Mouse (Mus musculus): ENCODE results near the gene Strn3. TPM values are rescaled to one million over a fixed set of nuclear protein-coding genes. Genes with fewer than 3 reads are reported as not detected.

The Strn3 gene
- polyA plus RNA-seq, 1 experiment from 2014 or later = 46.3 TPM

DNA sequence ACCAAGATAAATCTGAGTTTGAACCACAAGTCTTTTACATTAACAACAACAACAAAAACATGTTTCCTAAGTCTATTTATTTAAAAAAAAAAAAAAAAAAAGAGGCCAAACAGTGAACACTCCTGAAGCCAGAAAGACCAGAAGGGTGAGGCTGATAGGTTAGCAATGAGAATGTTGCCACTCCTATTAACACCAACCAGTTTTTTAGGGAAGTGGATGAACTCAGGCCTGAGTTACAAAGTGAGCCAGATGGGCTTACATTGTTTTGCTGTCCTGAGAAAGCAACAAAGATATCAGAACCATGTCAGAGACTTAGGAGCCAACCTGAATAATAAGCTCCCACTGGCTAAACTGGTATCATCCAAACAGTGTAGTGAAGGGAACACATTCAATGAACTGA, 71.1 kb downstream of the Strn3 start:
- no peak for TF ChIP-seq CTCF (IDR thresholded peaks at IDR 0.05; ENCODE audit: low read depth)
- no peak for ATAC-seq (replicated peaks; ENCODE audit: low FRiP score, low read depth)
- no peaks in the 10 kb centered on the region for H3K27me3 ChIP-seq (ENCODE audit: insufficient read depth, low read length)
- H3K9me3 ChIP-seq (replicated peaks; ENCODE audit: low read length) = no peaks in the 10 kb centered on the region
- no peak overlapping the region for H3K27ac ChIP-seq
- H3K4me2 ChIP-seq (ENCODE audit: low read length) = no peak overlapping the region
- no peak overlapping the region for H3K4me3 ChIP-seq (replicated peaks; ENCODE audit: low read depth, low read length)
- DNase-seq (ENCODE audit: low spot score) = no peak
- no peak overlapping the region for H3K9ac ChIP-seq (ENCODE audit: low read depth, low read length)
- H3K4me1 ChIP-seq (replicated peaks; ENCODE audit: insufficient read depth, low read length) = no peaks in the 10 kb centered on the region
- peaks cover 14% of the 10 kb centered on the region for H3K36me3 ChIP-seq (ENCODE audit: insufficient read depth, low read length)

DNA sequence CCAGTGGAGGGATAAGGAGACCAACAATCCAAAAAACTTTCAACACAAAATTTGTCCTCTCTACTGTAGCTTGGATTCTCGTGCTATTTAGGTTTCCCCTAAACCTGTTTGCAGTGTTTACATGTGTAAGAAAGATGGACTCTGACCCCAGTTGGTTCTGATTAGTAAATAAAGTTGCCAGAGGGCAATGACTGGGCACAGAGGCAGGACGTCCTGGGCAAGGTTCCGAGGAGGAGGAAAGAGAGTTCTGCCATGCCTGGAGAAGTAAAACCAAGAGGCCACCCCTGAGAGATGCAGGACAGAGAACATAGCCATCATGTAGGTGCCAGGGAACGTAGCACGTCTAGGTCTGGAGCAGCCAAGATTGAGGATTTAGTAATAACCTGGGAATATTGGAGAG, 79.3 kb downstream of the Strn3 start:
- no peaks in the 10 kb centered on the region for H3K4me1 ChIP-seq (replicated peaks; ENCODE audit: insufficient read depth, low read length)
- no peak overlapping the region for H3K27ac ChIP-seq
- H3K4me3 ChIP-seq (replicated peaks; ENCODE audit: low read depth, low read length) = no peak overlapping the region
- H3K9me3 ChIP-seq (replicated peaks; ENCODE audit: low read length) = no peaks in the 10 kb centered on the region
- H3K9ac ChIP-seq (ENCODE audit: low read depth, low read length) = no peak overlapping the region
- no peak for DNase-seq (ENCODE audit: low spot score)
- no peak for ATAC-seq (replicated peaks; ENCODE audit: low FRiP score, low read depth)
- no peak overlapping the region for H3K4me2 ChIP-seq (ENCODE audit: low read length)
- H3K27me3 ChIP-seq (ENCODE audit: insufficient read depth, low read length) = no peaks in the 10 kb centered on the region
- TF ChIP-seq CTCF (IDR thresholded peaks at IDR 0.05; ENCODE audit: low read depth) = no peak
- 89% methylated on average over 5 of the region's 5 CpGs for WGBS
- H3K36me3 ChIP-seq (ENCODE audit: insufficient read depth, low read length) = peaks cover 31% of the 10 kb centered on the region

DNA sequence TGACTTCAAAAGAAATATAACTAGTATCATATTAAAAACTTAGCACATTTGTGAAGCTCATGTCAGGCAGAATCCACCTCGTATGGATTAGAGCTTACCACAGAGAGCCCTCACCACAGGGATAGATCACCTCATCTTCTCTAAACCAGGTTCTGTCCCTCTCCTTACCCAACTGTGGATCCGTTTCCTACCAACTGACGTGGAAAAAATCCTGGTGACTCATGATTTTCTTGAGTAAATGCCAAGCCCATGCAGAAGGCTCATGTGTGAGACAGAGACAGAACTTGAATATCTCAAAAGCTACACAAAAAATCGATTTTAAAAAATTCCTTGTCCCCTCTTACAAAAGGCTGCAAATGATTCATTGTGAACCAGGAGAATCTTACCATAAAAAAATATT, 85.6 kb downstream of the Strn3 start:
- H3K36me3 ChIP-seq (ENCODE audit: insufficient read depth, low read length) = 0 out of 2 replicates have a peak, but pooled peaks cover 4% of the 10 kb centered on the region
- no peaks in the 10 kb centered on the region for H3K4me1 ChIP-seq (replicated peaks; ENCODE audit: insufficient read depth, low read length)
- no peak overlapping the region for H3K4me2 ChIP-seq (ENCODE audit: low read length)
- ATAC-seq (replicated peaks; ENCODE audit: low FRiP score, low read depth) = no peak
- H3K9ac ChIP-seq (ENCODE audit: low read depth, low read length) = no peak overlapping the region
- no peak for TF ChIP-seq CTCF (IDR thresholded peaks at IDR 0.05; ENCODE audit: low read depth)
- no peak overlapping the region for H3K4me3 ChIP-seq (replicated peaks; ENCODE audit: low read depth, low read length)
- H3K9me3 ChIP-seq (replicated peaks; ENCODE audit: low read length) = no peaks in the 10 kb centered on the region
- 86% methylated on average over 4 of the region's 4 CpGs for WGBS
- DNase-seq (ENCODE audit: low spot score) = no peak
- no peaks in the 10 kb centered on the region for H3K27me3 ChIP-seq (ENCODE audit: insufficient read depth, low read length)
- no peak overlapping the region for H3K27ac ChIP-seq

DNA sequence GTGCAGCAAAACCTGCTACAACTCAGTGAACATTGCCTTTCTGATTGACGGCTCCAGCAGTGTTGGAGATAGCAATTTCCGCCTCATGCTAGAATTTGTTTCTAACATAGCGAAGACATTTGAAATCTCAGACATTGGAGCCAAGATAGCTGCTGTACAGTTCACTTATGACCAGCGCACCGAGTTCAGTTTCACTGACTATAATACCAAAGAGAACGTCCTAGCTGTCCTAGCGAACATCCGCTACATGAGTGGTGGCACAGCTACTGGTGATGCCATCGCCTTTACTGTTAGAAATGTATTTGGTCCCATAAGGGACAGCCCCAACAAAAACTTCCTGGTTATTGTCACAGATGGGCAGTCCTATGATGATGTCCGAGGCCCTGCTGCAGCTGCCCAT, 88.4 kb downstream of the Strn3 start:
- Histone ChIP-seq H3K36me3 (ENCODE audit: insufficient read depth, low read length) (no peaks in the 10 kb centered on the region), H3K27me3 (ENCODE audit: insufficient read depth, low read length) (no peaks in the 10 kb centered on the region), H3K4me2 (ENCODE audit: low read length) (no peak overlapping the region), H3K4me1 (replicated peaks; ENCODE audit: insufficient read depth, low read length) (no peaks in the 10 kb centered on the region), H3K27ac (no peak overlapping the region), H3K4me3 (replicated peaks; ENCODE audit: low read depth, low read length) (no peak overlapping the region), H3K9me3 (replicated peaks; ENCODE audit: low read length) (no peaks in the 10 kb centered on the region), H3K9ac (ENCODE audit: low read depth, low read length) (no peak overlapping the region)
- DNase-seq (ENCODE audit: low spot score) = no peak
- WGBS = 96% methylated on average over 10 of the region's 10 CpGs
- no peak for TF ChIP-seq CTCF (IDR thresholded peaks at IDR 0.05; ENCODE audit: low read depth)
- no peak for ATAC-seq (replicated peaks; ENCODE audit: low FRiP score, low read depth)

DNA sequence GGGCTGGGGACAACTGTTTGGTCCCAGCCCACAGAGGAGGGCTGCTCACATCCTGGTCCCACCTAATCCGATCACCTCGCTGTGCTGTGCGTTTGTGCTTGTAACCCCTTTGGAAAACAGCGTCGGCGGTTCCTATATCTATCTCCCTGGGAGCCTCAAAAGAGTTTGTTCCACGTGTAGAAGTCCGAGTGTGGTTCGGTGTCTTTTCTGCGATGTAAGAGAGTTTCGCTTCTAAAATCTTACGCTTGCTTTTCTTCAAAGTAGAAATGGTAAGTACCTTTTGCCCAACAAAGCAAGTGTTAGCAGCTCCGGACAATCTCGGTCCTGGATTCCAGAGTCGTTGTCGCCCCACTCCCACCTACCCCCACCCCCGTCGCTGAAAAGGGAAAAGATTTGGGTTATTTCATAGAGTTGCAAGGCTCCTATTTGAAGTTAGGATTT, 97.6 kb downstream of the Strn3 start:
- Histone ChIP-seq H3K27ac (no peak overlapping the region), H3K9ac (ENCODE audit: low read depth, low read length) (0 out of 2 replicates have a peak overlapping the region, but pooled peaks have one; percentile 13), H3K4me1 (replicated peaks; ENCODE audit: insufficient read depth, low read length) (peaks cover 8% of the 10 kb centered on the region; the same call in 1 of the 2 replicates), H3K9me3 (replicated peaks; ENCODE audit: low read length) (no peaks in the 10 kb centered on the region), H3K36me3 (ENCODE audit: insufficient read depth, low read length) (no peaks in the 10 kb centered on the region), H3K4me3 (replicated peaks; ENCODE audit: low read depth, low read length) (peak overlapping the region; percentile 57), H3K4me2 (ENCODE audit: low read length) (peak overlapping the region; percentile 95), H3K27me3 (ENCODE audit: insufficient read depth, low read length) (peaks cover 18% of the 10 kb centered on the region)
- ATAC-seq (replicated peaks; ENCODE audit: low FRiP score, low read depth) (no peak), DNase-seq (ENCODE audit: low spot score) (peak; percentile 11)
- 2% methylated on average over 18 of the region's 18 CpGs for WGBS
- no peak for TF ChIP-seq CTCF (IDR thresholded peaks at IDR 0.05; ENCODE audit: low read depth)

DNA sequence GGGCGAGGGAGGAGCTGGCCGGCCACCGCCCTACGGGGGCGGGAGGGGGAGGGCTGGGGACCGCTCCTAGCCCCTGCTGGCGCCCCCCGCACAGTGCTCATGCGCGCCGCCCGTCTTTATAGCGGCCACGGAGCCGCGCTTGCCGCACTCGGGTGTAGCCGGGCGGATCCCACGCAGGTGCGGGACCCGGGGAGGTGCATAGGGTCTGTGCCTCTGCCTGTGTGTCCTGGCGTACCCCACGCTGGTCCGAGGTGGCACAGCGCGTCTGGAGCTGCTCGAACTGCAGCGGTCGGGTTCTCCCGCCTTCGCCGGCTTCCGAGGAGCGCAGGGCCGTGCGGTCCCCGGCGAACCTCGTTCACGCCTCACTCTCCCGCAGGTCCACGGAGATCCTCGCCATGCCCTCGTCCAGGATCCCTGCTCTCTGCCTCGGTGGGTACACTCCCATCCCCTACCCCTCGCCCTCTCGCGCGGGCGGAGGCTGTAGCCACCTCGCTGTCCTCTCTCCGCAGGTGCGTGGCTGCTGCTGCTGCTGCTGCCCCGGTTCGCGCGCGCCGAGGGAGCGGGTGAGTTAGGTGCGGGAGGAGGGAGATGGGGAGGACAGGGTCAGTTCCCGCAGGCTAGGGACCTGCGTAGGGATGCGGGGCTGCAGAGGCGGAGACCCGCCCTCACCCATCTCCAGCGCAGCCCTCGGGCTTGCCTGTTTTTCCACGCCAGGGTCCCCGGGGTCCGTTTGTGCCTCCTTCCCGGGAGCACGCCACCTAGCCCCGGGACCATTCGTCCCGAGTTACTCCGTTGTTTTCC, 98.3 kb downstream of the Strn3 start, which contains the start of gene Coch:
Coch (plus strand) TSS at position 113 of the 801 bp plus-strand sequence.
- Histone ChIP-seq H3K4me2 (ENCODE audit: low read length) (peak within 1 kb of the TSS; percentile 95), H3K9me3 (replicated peaks; ENCODE audit: low read length) (no peaks in the 10 kb centered on the region), H3K27me3 (ENCODE audit: insufficient read depth, low read length) (peaks cover 18% of the 10 kb centered on the region), H3K4me3 (replicated peaks; ENCODE audit: low read depth, low read length) (peak within 1 kb of the TSS; percentile 57), H3K36me3 (ENCODE audit: insufficient read depth, low read length) (no peaks in the 10 kb centered on the region), H3K4me1 (replicated peaks; ENCODE audit: insufficient read depth, low read length) (peaks cover 8% of the 10 kb centered on the region; the same call in 1 of the 2 replicates), H3K9ac (ENCODE audit: low read depth, low read length) (0 out of 2 replicates have a peak within 1 kb of the TSS, but pooled peaks have one; percentile 35), H3K27ac (no peak within 1 kb of the TSS)
- no peak for TF ChIP-seq CTCF (IDR thresholded peaks at IDR 0.05; ENCODE audit: low read depth)
- WGBS = under 1% methylated on average over 71 of the region's 79 CpGs
- ATAC-seq (replicated peaks; ENCODE audit: low FRiP score, low read depth) (peak; percentile 75), DNase-seq (ENCODE audit: low spot score) (peak; percentile 19)
